Mouse (Mus musculus) kidney, postnatal 0 days (tissue): ENCODE results near the gene Mrpl35. TPM values are rescaled to one million over a fixed set of nuclear protein-coding genes. Genes with fewer than 3 reads are reported as not detected.

Experiments
- ATAC-seq: fragments of 200-750 bp; cut with Nextera tagmentation; replicated peaks from 2 replicates; pipeline ENCODE4 v1.8.0; 2017; ENCODE audit warnings: low read depth, moderate number of reproducible peaks, moderate TSS enrichment, moderate library complexity; ENCODE audit not compliant: low FRiP score
- DNase-seq: peaks from one replicate; pipeline ENCODE4 v3.0.0-alpha.2; 2016; ENCODE audit warnings: low spot score
- H3K27ac ChIP-seq: fragments of 300-500 bp; sonication (generic); 2 replicates; pipeline ENCODE4 v1.5.1; 2014; ENCODE audit warnings: mild to moderate bottlenecking
- H3K27me3 ChIP-seq: fragments of 300-500 bp; sonication (generic); 2 replicates; pipeline ENCODE4 v1.6.1; 2014; ENCODE audit warnings: low read length, mixed read lengths; ENCODE audit not compliant: insufficient read depth
- H3K36me3 ChIP-seq: fragments of 300-500 bp; sonication (generic); 2 replicates; pipeline ENCODE4 v1.6.1; 2014; ENCODE audit warnings: low read length, mixed read lengths; ENCODE audit not compliant: insufficient read depth
- H3K4me1 ChIP-seq: fragments of 300-500 bp; sonication (generic); replicated peaks from 2 replicates; pipeline ENCODE4 v1.6.1; 2014; ENCODE audit warnings: antibody characterized with exemption, low read length, mixed read lengths; ENCODE audit not compliant: insufficient read depth
- H3K4me2 ChIP-seq: fragments of 300-500 bp; sonication (generic); 2 replicates; pipeline ENCODE4 v1.6.1; 2014; ENCODE audit warnings: mild to moderate bottlenecking, low read length, moderate library complexity, mixed read lengths
- H3K4me3 ChIP-seq: fragments of 300-500 bp; sonication (generic); replicated peaks from 2 replicates; pipeline ENCODE4 v1.5.1; 2014; ENCODE audit warnings: low read depth, low read length
- H3K9ac ChIP-seq: fragments of 300-500 bp; sonication (generic); 2 replicates; pipeline ENCODE4 v1.6.1; 2014; ENCODE audit warnings: low read depth, low read length
- H3K9me3 ChIP-seq: fragments of 300-500 bp; sonication (generic); replicated peaks from 2 replicates; pipeline ENCODE4 v1.6.1; 2016; ENCODE audit warnings: low read length, inconsistent platforms, mixed read lengths
- CTCF ChIP-seq: IDR thresholded peaks from 2 replicates; pipeline ENCODE4 v1.5.1; 2016; ENCODE audit warnings: antibody characterized with exemption, low read depth, mild to moderate bottlenecking, moderate library complexity
- WGBS: fragments of 180-500 bp; shearing (Covaris S2); extraction: QIAGEN DNeasy Blood & Tissue Kit; methylation state at CpG from one replicate; pipeline ENCODE4 v1.1.7; 2014; 5-methylcytosine and 5-hydroxymethylcytosine counted together
- polyA plus RNA-seq: library from polyadenylated mRNA; unstranded; fragments of >200 nt; fragmentation: Nextera tagmentation; extraction: Ambion mirVana; gene quantifications from 2 replicates; pipeline ENCODE4 v1.2.1, GENCODE M21; 2015

Gene Mrpl35
- polyA plus RNA-seq, 1 experiment from 2014 or later = 86.4 TPM

- Histone ChIP-seq H3K9me3 (no peaks in the 10 kb centered on the region), H3K4me2 (no peak overlapping the region), H3K27ac (no peak overlapping the region), H3K4me1 (0 out of 2 replicates have a peak, but pooled peaks cover 9% of the 10 kb centered on the region), H3K4me3 (no peak overlapping the region), H3K36me3 (0 out of 2 replicates have a peak, but pooled peaks cover 2% of the 10 kb centered on the region), H3K27me3 (no peaks in the 10 kb centered on the region), H3K9ac (no peak overlapping the region)
- TF ChIP-seq CTCF = no peak
- 79% methylated on average over 2 of the region's 2 CpGs for WGBS
- DNase-seq = no peak
- ATAC-seq = no peak
These were observed 10.0 kb upstream of the Mrpl35 start for GRCm38 (mm10) chr6:71836811-71837210.

- Histone ChIP-seq H3K4me1 (0 out of 2 replicates have a peak, but pooled peaks cover 6% of the 10 kb centered on the region), H3K27me3 (no peaks in the 10 kb centered on the region), H3K27ac (peak overlapping the region; percentile 95), H3K9me3 (no peaks in the 10 kb centered on the region), H3K9ac (peak overlapping the region; percentile 90), H3K4me2 (peak overlapping the region; percentile 72), H3K36me3 (0 out of 2 replicates have a peak, but pooled peaks cover 2% of the 10 kb centered on the region), H3K4me3 (peak overlapping the region; percentile 95)
- ATAC-seq (peak; percentile 99), DNase-seq (peak; percentile 98)
- no peak for TF ChIP-seq CTCF
- WGBS = 3% methylated on average over 21 of the region's 21 CpGs
These were observed 4.8 kb upstream of the Mrpl35 start for GRCm38 (mm10) chr6:71831581-71831960.

GRCm38 (mm10) chr6:71830690-71831580, 4.2 kb upstream of the Mrpl35 start, which contains the start of gene Immt:
Gene Immt (plus strand): TSS chr6:71831331.
- peak; percentile 100 for DNase-seq
- under 1% methylated on average over 64 of the region's 64 CpGs for WGBS
- Histone ChIP-seq H3K4me2 (peak within 1 kb of the TSS; percentile 72), H3K9ac (peak within 1 kb of the TSS; percentile 90), H3K4me3 (peak within 1 kb of the TSS; percentile 95), H3K4me1 (0 out of 2 replicates have a peak, but pooled peaks cover 6% of the 10 kb centered on the region), H3K9me3 (no peaks in the 10 kb centered on the region), H3K27ac (peak within 1 kb of the TSS; percentile 95), H3K27me3 (no peaks in the 10 kb centered on the region), H3K36me3 (0 out of 2 replicates have a peak, but pooled peaks cover 2% of the 10 kb centered on the region)
- 0 out of 2 replicates have a peak, but pooled peaks have one; percentile 1 for TF ChIP-seq CTCF
- ATAC-seq = peak; percentile 99

GRCm38 (mm10) chr6:71829768-71830167, 3.0 kb upstream of the Mrpl35 start:
- H3K36me3 ChIP-seq = 0 out of 2 replicates have a peak, but pooled peaks cover under 1% of the 10 kb centered on the region
- no peak for TF ChIP-seq CTCF
- H3K4me1 ChIP-seq = 0 out of 2 replicates have a peak, but pooled peaks cover 6% of the 10 kb centered on the region
- no peak overlapping the region for H3K27ac ChIP-seq
- no peak overlapping the region for H3K4me2 ChIP-seq
- no peak for ATAC-seq
- DNase-seq = no peak
- no peaks in the 10 kb centered on the region for H3K9me3 ChIP-seq
- WGBS = 87% methylated on average over 9 of the region's 9 CpGs
- no peaks in the 10 kb centered on the region for H3K27me3 ChIP-seq
- no peak overlapping the region for H3K9ac ChIP-seq
- no peak overlapping the region for H3K4me3 ChIP-seq

GRCm38 (mm10) chr6:71823961-71824360, 2.8 kb downstream of the Mrpl35 start:
- 40% methylated on average over 3 of the region's 3 CpGs for WGBS
- no peak overlapping the region for H3K27ac ChIP-seq
- H3K4me3 ChIP-seq = peak overlapping the region; percentile 62
- ATAC-seq (no peak; the same call in 1 of the 2 replicates), DNase-seq (no peak)
- H3K27me3 ChIP-seq = no peaks in the 10 kb centered on the region
- peak overlapping the region; percentile 66 for H3K4me2 ChIP-seq
- peak overlapping the region; percentile 61; the same call in 1 of the 2 replicates for H3K9ac ChIP-seq
- no peaks in the 10 kb centered on the region for H3K36me3 ChIP-seq
- no peaks in the 10 kb centered on the region; the same call in 1 of the 2 replicates for H3K4me1 ChIP-seq
- TF ChIP-seq CTCF = no peak
- H3K9me3 ChIP-seq = no peaks in the 10 kb centered on the region

GRCm38 (mm10) chr6:71823488-71823887, 3.3 kb downstream of the Mrpl35 start:
- TF ChIP-seq CTCF = no peak
- DNase-seq (peak; percentile 96), ATAC-seq (peak; percentile 87)
- WGBS = under 1% methylated on average over 19 of the region's 19 CpGs
- Histone ChIP-seq H3K9me3 (no peaks in the 10 kb centered on the region), H3K4me2 (peak overlapping the region; percentile 66), H3K27me3 (no peaks in the 10 kb centered on the region), H3K4me1 (no peaks in the 10 kb centered on the region; the same call in 1 of the 2 replicates), H3K27ac (no peak overlapping the region), H3K36me3 (peaks cover 2% of the 10 kb centered on the region; the same call in 1 of the 2 replicates), H3K9ac (peak overlapping the region; percentile 61), H3K4me3 (peak overlapping the region; percentile 62)
